Mouse (Mus musculus) CH12.LX (cell line): ENCODE results near the gene Lrrc23.

Experiments used
- CHD2 ChIP-seq: IDR thresholded peaks from 2 replicates; pipeline ENCODE4 v1.6.1; 2011; ENCODE audit warnings: low read length, improper control_type of control experiment
- CTCF ChIP-seq, 2 experiments: IDR thresholded peaks in 1 of 2; conservative IDR thresholded peaks in 1 of 2; 2 replicates each; pipeline ENCODE4 v1.5.1; 2011 to 2012; ENCODE audit warnings: low read depth in 2 of 2, low read length in 2 of 2, improper control_type of control experiment in 1 of 2, inconsistent platforms in 1 of 2, mild to moderate bottlenecking in 1 of 2, moderate library complexity in 1 of 2
- EP300 ChIP-seq: IDR thresholded peaks from 2 replicates; pipeline ENCODE4 v1.6.1; 2011; ENCODE audit warnings: low read length, improper control_type of control experiment
- ETS1 ChIP-seq: conservative IDR thresholded peaks from 2 replicates; pipeline ENCODE4 v1.6.1; 2012; ENCODE audit warnings: low read depth, mild to moderate bottlenecking, inconsistent platforms, low read length, improper control_type of control experiment, moderate library complexity
- GABPA ChIP-seq: IDR thresholded peaks from 2 replicates; pipeline ENCODE4 v1.6.1; 2012; ENCODE audit warnings: low read depth, low read length, improper control_type of control experiment, inconsistent platforms; ENCODE audit not compliant: insufficient replicate concordance
- JUND ChIP-seq: conservative IDR thresholded peaks from 2 replicates; pipeline ENCODE4 v1.6.1; 2011; ENCODE audit warnings: low read depth, low read length, improper control_type of control experiment
- MAFK ChIP-seq: IDR thresholded peaks from 2 replicates; pipeline ENCODE4 v1.6.1; 2011; ENCODE audit warnings: low read length, improper control_type of control experiment; ENCODE audit not compliant: insufficient replicate concordance
- MXI1 ChIP-seq: IDR thresholded peaks from 2 replicates; pipeline ENCODE4 v1.6.1; 2011; ENCODE audit warnings: mild to moderate bottlenecking, low read depth, low read length, improper control_type of control experiment
- PAX5 ChIP-seq: IDR thresholded peaks from 2 replicates; pipeline ENCODE4 v1.6.1; 2012; ENCODE audit warnings: low read length, inconsistent platforms, mixed read lengths
- POLR2A ChIP-seq: IDR thresholded peaks from 2 replicates; pipeline ENCODE4 v1.6.1; 2011; ENCODE audit warnings: low read depth, mild to moderate bottlenecking, improper control_type of control experiment, low read length
- SIN3A ChIP-seq: IDR thresholded peaks from 2 replicates; pipeline ENCODE4 v1.6.1; 2012; ENCODE audit warnings: low read length, improper control_type of control experiment, inconsistent platforms
- USF1 ChIP-seq: IDR thresholded peaks from 2 replicates; pipeline ENCODE4 v1.6.1; 2014; ENCODE audit warnings: low read depth, mild to moderate bottlenecking, inconsistent platforms, low read length, improper control_type of control experiment
- USF2 ChIP-seq: conservative IDR thresholded peaks from 2 replicates; pipeline ENCODE4 v1.6.1; 2011; ENCODE audit warnings: low read depth, low read length, improper control_type of control experiment
- ZMIZ1 ChIP-seq: IDR thresholded peaks from 2 replicates; pipeline ENCODE4 v1.6.1; 2012; ENCODE audit warnings: low read depth, mild to moderate bottlenecking, inconsistent platforms, low read length, improper control_type of control experiment

DNA sequence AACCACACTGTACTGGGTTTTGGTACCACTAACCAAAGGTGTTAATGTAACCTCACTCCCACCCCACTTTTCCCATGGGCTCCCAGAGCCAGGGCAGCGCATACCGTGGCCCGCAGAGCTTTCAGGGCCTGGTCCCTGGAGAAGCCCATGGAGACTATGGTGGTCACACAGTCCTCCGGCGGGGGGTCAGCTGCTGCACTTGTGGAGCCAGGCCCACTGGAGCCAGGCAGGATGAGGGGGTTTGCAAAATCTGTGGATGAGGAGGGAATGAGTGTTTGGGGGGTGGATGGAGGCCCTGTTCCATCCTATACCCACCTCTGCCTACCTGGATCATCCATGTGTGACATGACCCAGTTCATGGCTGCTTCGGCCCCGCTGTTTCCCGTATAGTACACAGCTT lies 38.0 kb upstream of the Lrrc23 start:
- TF ChIP-seq POLR2A (no peak), GABPA (no peak), SIN3A (no peak), MXI1 (no peak), EP300 (no peak), CTCF (conservative IDR thresholded peaks at IDR 0.05 in 1 of 2, IDR thresholded peaks at IDR 0.05 in 1 of 2; ENCODE audit: low read depth in 2 of 2, low read length in 2 of 2) (no peak), USF1 (no peak), ZMIZ1 (no peak), USF2 (no peak), ETS1 (no peak), MAFK (no peak), PAX5 (no peak), CHD2 (no peak), JUND (no peak)
